Mouse (Mus musculus): ENCODE results near the gene Angptl3.

DNA sequence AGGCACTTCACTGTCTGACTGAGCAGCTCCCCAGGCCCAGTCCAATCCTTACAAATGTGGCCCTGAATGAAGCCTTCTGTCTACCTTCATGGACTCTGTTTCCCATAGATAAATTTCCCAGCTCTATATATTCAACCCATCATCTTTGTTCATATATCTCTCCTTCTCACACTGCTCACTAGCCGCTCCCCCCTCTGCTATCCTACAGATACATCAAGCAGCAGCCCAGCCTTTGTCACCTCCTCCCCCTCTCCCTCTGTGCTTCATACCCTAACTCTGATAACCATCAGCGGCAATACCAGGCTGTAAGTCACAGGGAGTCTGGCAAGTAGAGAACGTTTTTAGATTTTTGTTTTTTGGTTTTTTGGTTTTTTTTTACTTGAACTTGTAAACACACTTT, 14.1 kb downstream of the Angptl3 start:
- TF ChIP-seq CTCF (IDR thresholded peaks at IDR 0.05) (no peak), EP300 (IDR thresholded peaks at IDR 0.05) (no peak)
